Mouse (Mus musculus): ENCODE measurements around the gene Olfr1495.
"Not testable (repeated sequence)": the region's sequence is repeated elsewhere in the genome, so short reads cannot be mapped to it uniquely, and the experiment has no call there.

Olfr1495 gene

GRCm38 (mm10) chr19:13764306-13764705 lies at the start of gene Olfr1495:
Olfr1495 (plus strand) TSS chr19:13764606.
- DNase-seq (ENCODE audit: low spot score in 2 of 2) = no peak

- DNase-seq (ENCODE audit: low spot score in 2 of 2) = no peak
Observed at GRCm38 (mm10) chr19:13722978-13723377, 41.4 kb upstream of the Olfr1495 start, which contains the start of gene Olfr1493-ps1. Olfr1493-ps1 (plus strand) TSS chr19:13723278.

DNA sequence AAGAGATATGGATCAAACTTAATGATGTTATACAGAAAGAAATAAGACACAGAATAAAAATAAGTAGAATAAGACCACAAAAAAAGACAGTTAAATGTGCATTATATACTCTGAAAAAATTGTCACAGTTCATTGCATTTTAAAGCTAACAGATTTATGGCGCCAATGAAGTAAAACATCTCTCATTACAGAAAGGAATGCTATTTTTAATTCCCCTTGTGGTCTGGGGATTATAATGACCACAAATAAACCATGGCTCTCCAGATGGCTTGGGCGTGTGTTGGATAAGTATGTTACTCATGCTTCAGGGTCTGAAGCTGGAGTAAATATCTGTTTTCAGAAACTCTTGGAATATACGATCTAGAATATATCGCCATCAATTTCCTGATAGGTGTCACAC lies 25.0 kb upstream of the Olfr1495 start, which contains the start of gene Olfr1494:
Olfr1494 (plus strand) TSS at position 301 of the 400 bp plus-strand sequence.
- DNase-seq (ENCODE audit: low spot score in 2 of 2) = no peak

- DNase-seq (ENCODE audit: low spot score in 2 of 2) = no peak
Observed at GRCm38 (mm10) chr19:13749366-13749765, 15.0 kb upstream of the Olfr1495 start.

GRCm38 (mm10) chr19:13768565-13769276 lies 4.3 kb downstream of the Olfr1495 start:
- DNase-seq (ENCODE audit: low spot score in 2 of 2) = no peak

GRCm38 (mm10) chr19:13777578-13777977 lies 13.2 kb downstream of the Olfr1495 start, which contains the start of gene Olfr1496:
Olfr1496 (plus strand) TSS chr19:13777878.
- no peak for DNase-seq (ENCODE audit: low spot score in 2 of 2)

DNA sequence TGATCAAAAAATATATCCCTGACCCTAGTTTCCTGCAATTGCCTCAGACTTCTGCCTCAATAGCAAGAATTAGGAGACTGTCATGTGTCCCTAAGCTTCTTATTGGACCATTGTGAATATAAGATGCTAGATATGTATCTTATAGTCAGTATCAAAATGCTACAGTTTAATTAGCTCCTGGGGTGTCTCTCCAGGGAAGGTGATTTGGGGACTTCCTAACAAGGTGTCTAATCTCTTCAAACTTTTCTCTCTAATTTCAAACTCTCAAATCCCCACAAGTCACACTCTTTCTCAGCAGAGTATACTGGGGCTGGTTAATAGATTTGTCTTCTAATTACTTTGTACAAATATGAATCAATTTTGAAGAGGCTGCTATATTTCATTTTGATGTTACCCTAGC lies 33.7 kb downstream of the Olfr1495 start, which contains the start of gene Olfr1497:
Olfr1497 (minus strand) TSS at position 101 of the 400 bp plus-strand sequence.
- DNase-seq (ENCODE audit: low spot score in 2 of 2) = no peak

DNA sequence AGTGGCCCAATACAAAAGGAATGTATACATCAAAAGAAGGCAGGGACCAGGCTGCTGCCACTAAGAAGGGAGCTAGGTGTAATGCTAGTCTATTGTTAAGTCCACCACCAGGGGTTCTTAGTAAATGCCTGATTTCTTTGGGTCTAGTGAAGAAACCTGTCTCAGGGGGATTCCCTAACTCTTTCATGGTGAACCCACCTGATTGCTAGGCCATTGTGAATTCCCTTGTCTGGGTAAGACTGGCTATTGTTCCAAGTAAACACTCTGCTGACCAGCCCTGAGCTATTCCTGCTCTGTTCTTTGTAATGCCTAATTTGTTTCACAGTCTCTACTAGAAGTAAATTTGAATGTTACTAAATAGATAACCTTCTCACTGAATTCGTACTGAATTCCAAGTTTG lies 41.1 kb downstream of the Olfr1495 start:
- DNase-seq (ENCODE audit: low spot score in 2 of 2) = not testable (repeated sequence)

DNA sequence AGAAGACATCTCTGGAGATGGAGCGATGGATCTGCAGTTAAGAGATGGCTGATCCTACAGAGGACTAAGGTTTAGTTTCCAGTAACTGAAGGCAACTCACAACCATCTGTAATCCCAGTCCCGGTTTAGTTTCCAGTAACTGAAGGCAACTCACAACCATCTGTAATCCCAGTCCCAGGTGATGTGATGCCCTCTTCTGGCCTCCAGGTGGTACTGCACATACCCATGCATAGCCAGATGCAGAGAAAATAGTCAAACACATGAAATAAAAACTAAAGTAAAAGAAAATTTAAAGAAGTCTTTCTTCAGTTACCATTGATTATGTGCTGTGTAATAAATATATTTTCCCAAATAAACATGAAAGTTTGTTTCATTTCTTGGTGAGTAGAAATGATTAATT lies 48.4 kb downstream of the Olfr1495 start:
- no peak for DNase-seq (ENCODE audit: low spot score in 2 of 2)

DNA sequence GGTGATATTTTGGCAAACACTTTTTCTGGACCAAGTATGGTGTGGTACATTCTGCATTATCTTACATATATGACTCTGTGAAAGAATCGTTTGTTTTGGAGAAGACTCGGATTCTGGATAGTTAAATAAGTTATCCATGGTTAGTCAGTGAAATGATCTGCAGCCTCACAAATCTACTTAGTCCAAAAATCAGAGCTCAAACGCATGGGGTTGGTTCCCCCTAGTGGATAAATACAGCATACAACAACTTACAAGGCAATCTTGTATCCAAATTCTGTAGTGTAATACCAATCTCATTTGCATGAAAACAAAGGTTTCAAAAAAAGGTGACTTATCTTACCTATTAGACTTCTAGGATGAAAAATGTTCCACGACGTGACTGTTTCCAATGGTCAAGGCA lies 54.4 kb downstream of the Olfr1495 start:
- peak in 1 of 2 experiments; percentile 20 for DNase-seq (ENCODE audit: low spot score in 2 of 2)

DNA sequence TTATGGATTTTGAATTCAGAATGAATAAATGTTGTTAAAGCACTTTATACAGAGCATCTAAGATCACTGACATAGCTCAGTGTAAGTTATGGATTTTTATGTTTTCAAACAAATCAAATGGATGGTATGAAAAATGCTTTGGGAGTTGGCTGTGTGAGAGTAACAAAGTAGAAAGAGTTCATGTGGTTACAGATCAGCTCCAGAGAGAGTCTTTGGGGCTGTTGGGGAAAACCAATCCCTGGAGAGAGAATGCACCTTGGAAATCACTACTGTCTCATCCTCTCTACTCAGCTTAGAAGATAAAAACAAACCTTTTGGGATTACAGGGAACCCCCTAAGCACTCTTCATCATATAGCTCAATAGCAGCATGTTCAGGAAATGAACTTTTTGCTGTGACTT lies 54.9 kb downstream of the Olfr1495 start, which contains the start of gene Olfr1499:
Olfr1499 (minus strand) TSS at position 101 of the 400 bp plus-strand sequence.
- no peak for DNase-seq (ENCODE audit: low spot score in 2 of 2)

Measured in right cerebral cortex, postnatal 10 days (tissue).